Mouse (Mus musculus) erythroblast, embryonic 14.5 days (primary cell): ENCODE results near the gene St8sia2.

Source experiments
- GATA1 ChIP-seq: IDR thresholded peaks from 2 replicates; pipeline ENCODE4 v1.6.1; 2012; ENCODE audit warnings: low read length, inconsistent platforms, mixed read lengths
- TAL1 ChIP-seq: IDR thresholded peaks from 3 replicates; pipeline ENCODE4 v1.6.1; 2012; ENCODE audit warnings: low read length, inconsistent platforms, mixed read lengths

DNA sequence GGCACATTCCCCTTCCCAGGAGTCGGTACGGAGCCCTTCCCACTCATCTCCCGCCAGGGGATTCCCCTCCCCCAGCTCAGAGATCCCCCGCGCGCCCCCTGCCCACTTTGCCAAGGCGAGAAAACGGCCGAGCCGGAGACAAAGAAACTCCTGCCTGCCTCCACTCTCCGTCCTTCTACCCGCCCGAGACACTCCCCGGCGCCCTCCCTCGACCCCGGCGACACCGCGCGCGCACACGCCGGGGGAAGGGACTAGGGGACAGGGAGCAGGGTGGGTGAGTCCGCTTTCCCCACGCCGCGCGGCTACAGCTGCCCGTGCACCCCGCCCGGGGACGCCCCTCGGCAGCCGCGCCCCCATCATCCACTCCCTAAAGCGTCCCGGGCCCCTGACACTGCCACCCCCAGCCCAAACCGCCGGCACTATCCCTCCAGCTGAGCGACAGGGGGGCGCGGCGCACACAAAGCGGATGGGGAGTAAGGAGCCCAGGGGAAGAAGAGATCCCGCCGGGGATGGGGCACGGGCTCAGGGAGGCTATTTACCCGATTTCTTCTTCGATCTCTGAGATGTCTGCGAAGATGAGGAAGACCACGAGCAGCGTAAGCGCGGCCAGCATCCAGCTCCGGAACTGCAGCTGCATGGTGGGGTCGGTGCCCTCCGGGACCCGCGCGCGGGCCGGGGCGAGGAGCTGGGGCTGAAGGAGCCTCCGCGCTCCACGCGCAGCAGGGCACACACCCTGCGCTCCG lies 461 bp downstream of the St8sia2 start:
- TF ChIP-seq GATA1 (no peak), TAL1 (no peak)
